In the genomic region with DNA sequence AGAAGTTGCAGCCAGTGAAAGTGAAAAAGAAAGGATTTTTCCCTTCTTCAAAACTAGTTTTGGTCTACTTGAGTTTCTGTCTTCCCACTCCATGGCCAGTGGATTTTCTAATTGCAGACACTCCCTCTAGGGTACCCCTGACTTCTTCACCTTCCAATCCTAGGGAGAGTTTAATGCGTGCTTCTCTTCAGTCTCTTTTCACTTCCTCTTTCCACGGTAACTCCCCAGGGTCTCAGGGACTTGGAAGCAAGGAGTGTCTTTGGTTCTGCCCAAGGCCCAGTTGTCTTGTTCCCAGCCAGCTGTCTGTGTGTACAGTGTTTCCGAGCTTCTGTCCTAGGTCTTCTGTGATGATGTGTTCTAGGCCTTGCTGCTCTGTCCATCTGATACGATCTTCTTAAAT, we compare ENCODE assay signal across 30 mouse cellular contexts. TPM values are rescaled to one million over a fixed set of nuclear protein-coding genes. Genes with fewer than 3 reads are reported as not detected.
DNase-seq lines count a peak whose midpoint lies in the region; ATAC-seq and TF ChIP-seq lines count a peak whose summit lies in the region.
"Had no signal": no experiment of that assay in that cellular context is flagged by ENCODE, and none has a peak within 500 bp of the region (broad histone marks: within the 10 kb centered on the region; RNA-seq: fewer than 3 reads in every experiment).

No protein-coding gene starts in this region.

- TF ChIP-seq EP300 in MEL (IDR thresholded peaks at IDR 0.05; ENCODE audit: low read depth in 1 of 2, low read length in 2 of 2): no peak

- DNase-seq in MEL (ENCODE audit: low read depth, low spot score): peak; percentile 73
- no peak for DNase-seq in thymus, postnatal 36 days
- DNase-seq in right cerebral cortex, postnatal 14 days: no peak
- no peak for DNase-seq in adrenal gland, adult 2 months
- DNase-seq in lung, adult 18-20 months: no peak
- DNase-seq: adrenal gland, postnatal 10 days; cerebellum, adult 11-12 months; cerebellum, adult 8-10 months; cerebellum, postnatal 10 days; cerebellum, postnatal 36 days; gastrocnemius, postnatal 36 days; heart, adult 11 months; heart, postnatal 10 days; heart, postnatal 36 days; kidney, adult 11 months had no signal

- peak; percentile 70 for ATAC-seq in common myeloid progenitor, adult 5-6 weeks (replicated peaks; ENCODE audit: low read depth, poor library complexity, severe bottlenecking)
- peak; percentile 74 for ATAC-seq in megakaryocyte progenitor cell, adult 5-6 weeks (replicated peaks; ENCODE audit: poor library complexity)
- ATAC-seq: activated CD4-positive, CD25-positive, alpha-beta regulatory T cell, adult 4 months; forebrain, embryonic 15.5 days; hindbrain, embryonic 16.5 days; intestine, embryonic 15.5 days had no signal

- TF ChIP-seq RAD21 in MEL (IDR thresholded peaks at IDR 0.05; ENCODE audit: low read depth, low read length): no peak

- H3K36me3 ChIP-seq in MEL (ENCODE audit: control insufficient read depth in 1 of 2, insufficient read depth in 2 of 2, low read length in 2 of 2): peaks cover 7 to 9% of the 10 kb centered on the region in 2 experiments

- TF ChIP-seq POLR2A in MEL (IDR thresholded peaks at IDR 0.05; ENCODE audit: control insufficient read depth in 1 of 2, insufficient read depth in 1 of 2, low read depth in 1 of 2, low read length in 2 of 2, poor library complexity in 1 of 2): no peak

- peaks cover 0 to 9% of the 10 kb centered on the region in 2 experiments; a peak in 3 of 4 replicates for H3K4me1 ChIP-seq in MEL (ENCODE audit: control insufficient read depth in 1 of 2, insufficient read depth in 2 of 2, low read length in 2 of 2)
- H3K4me1 ChIP-seq: embryonic facial prominence, embryonic 10.5 days; forebrain, embryonic 12.5 days; forebrain, embryonic 15.5 days; hindbrain, embryonic 10.5 days; intestine, embryonic 15.5 days had no signal

- H3K9ac ChIP-seq in MEL (ENCODE audit: control insufficient read depth, low read depth, low read length, poor library complexity, severe bottlenecking): no peak overlapping the region
- H3K9ac ChIP-seq: embryonic facial prominence, embryonic 13.5 days; forebrain, embryonic 12.5 days; forebrain, embryonic 15.5 days; heart, embryonic 12.5 days; heart, embryonic 15.5 days; hindbrain, embryonic 13.5 days; intestine, embryonic 15.5 days had no signal

- no peak overlapping the region for H3K4me3 ChIP-seq in MEL (ENCODE audit: control insufficient read depth in 1 of 2, insufficient read depth in 1 of 2, low read depth in 2 of 2, low read length in 2 of 2)
- H3K4me3 ChIP-seq: embryonic facial prominence, embryonic 10.5 days; embryonic facial prominence, embryonic 13.5 days; erythroblast, embryonic 14.5 days; forebrain, embryonic 12.5 days; forebrain, embryonic 15.5 days; heart, embryonic 12.5 days; heart, embryonic 15.5 days; hindbrain, embryonic 10.5 days; hindbrain, embryonic 13.5 days; intestine, embryonic 15.5 days had no signal

- H3K27ac ChIP-seq in MEL (ENCODE audit: control insufficient read depth, low read depth, low read length): no peak overlapping the region
- H3K27ac ChIP-seq: embryonic facial prominence, embryonic 10.5 days; embryonic facial prominence, embryonic 13.5 days; forebrain, embryonic 12.5 days; forebrain, embryonic 15.5 days; heart, embryonic 15.5 days; hindbrain, embryonic 10.5 days; hindbrain, embryonic 13.5 days; intestine, embryonic 15.5 days had no signal

- no peaks in the 10 kb centered on the region for H3K9me3 ChIP-seq in MEL (replicated peaks; ENCODE audit: insufficient read depth, low read length)
- H3K9me3 ChIP-seq: embryonic facial prominence, embryonic 10.5 days; embryonic facial prominence, embryonic 13.5 days; forebrain, embryonic 12.5 days; forebrain, embryonic 15.5 days; G1E; heart, embryonic 12.5 days; heart, embryonic 15.5 days; hindbrain, embryonic 10.5 days; hindbrain, embryonic 13.5 days; intestine, embryonic 15.5 days had no signal

- peaks cover 9% of the 10 kb centered on the region; the same call in 1 of the 2 replicates for H3K79me2 ChIP-seq in MEL (ENCODE audit: control insufficient read depth, insufficient read depth, low read length, poor library complexity)

- H3K27me3 ChIP-seq in MEL (ENCODE audit: control insufficient read depth in 1 of 2, insufficient read depth in 2 of 2, low read length in 2 of 2): no peaks in the 10 kb centered on the region
- H3K27me3 ChIP-seq: embryonic facial prominence, embryonic 13.5 days; forebrain, embryonic 12.5 days; forebrain, embryonic 15.5 days; heart, embryonic 12.5 days; heart, embryonic 15.5 days; hindbrain, embryonic 13.5 days; intestine, embryonic 15.5 days had no signal

- no peak for TF ChIP-seq CTCF in MEL (IDR thresholded peaks at IDR 0.05 in 2 of 3, conservative IDR thresholded peaks at IDR 0.05 in 1 of 3; ENCODE audit: control insufficient read depth in 1 of 3, insufficient read depth in 1 of 3, low read depth in 2 of 3, low read length in 3 of 3, poor library complexity in 1 of 3, severe bottlenecking in 1 of 3)

TF ChIP-seq in MEL, 35 proteins besides CTCF, POLR2A, EP300 and RAD21:
- TF ChIP-seq ZC3H11A (IDR thresholded peaks at IDR 0.05; ENCODE audit: low read depth, low read length) (no peak), GATA1 (IDR thresholded peaks at IDR 0.05; ENCODE audit: low read depth, low read length) (no peak), MAX (IDR thresholded peaks at IDR 0.05; ENCODE audit: low read length) (no peak), POLR2AphosphoS5 (IDR thresholded peaks at IDR 0.05; ENCODE audit: borderline replicate concordance, low read depth, low read length) (no peak), TAL1 (IDR thresholded peaks at IDR 0.05; ENCODE audit: low read length) (no peak), RCOR1 (IDR thresholded peaks at IDR 0.05; ENCODE audit: low read depth, low read length) (no peak), SMC3 (IDR thresholded peaks at IDR 0.05; ENCODE audit: low read depth, low read length) (no peak), MXI1 (IDR thresholded peaks at IDR 0.05; ENCODE audit: low read depth, low read length) (no peak), CHD2 (IDR thresholded peaks at IDR 0.05; ENCODE audit: low read length) (no peak), HCFC1 (IDR thresholded peaks at IDR 0.05; ENCODE audit: low read depth, low read length) (no peak), TBP (IDR thresholded peaks at IDR 0.05; ENCODE audit: low read depth, low read length) (no peak), MYC (IDR thresholded peaks at IDR 0.05; ENCODE audit: low read depth, low read length) (no peak), USF1 (IDR thresholded peaks at IDR 0.05; ENCODE audit: low read depth, low read length) (no peak), MAFK (IDR thresholded peaks at IDR 0.05; ENCODE audit: borderline replicate concordance, low read depth, low read length) (no peak), ZNF384 (IDR thresholded peaks at IDR 0.05; ENCODE audit: low read depth, low read length) (no peak)

RNA-seq across cellular contexts. Expression of a gene that starts 30.3 kb away (rescaled TPM):
- 62.9 and 89.9 TPM in 2 replicates for total RNA-seq in MEL (2012; rRNA removed)
- 10 to 100 TPM in 1 of 2 experiments, not detected in 1; 83.7 TPM for polyA plus RNA-seq in MEL (2012; ENCODE audit: insufficient read depth in 1 of 2, insufficient read length in 2 of 2, low read depth in 1 of 2, low replicate concordance in 2 of 2, missing spikeins in 1 of 2)
- 41.1 and 46.5 TPM in 2 replicates for total RNA-seq in common myeloid progenitor, adult 5-6 weeks (2017)
- 25.5 and 27.8 TPM in 2 replicates for total RNA-seq in megakaryocyte progenitor cell, adult 5-6 weeks (2015)
- total RNA-seq in megakaryocyte progenitor cell, adult 5-6 weeks (2017): 40.6 and 41.6 TPM in 2 replicates
- 10 to 100 TPM in 1 of 2 experiments, 1 to 10 TPM in 1; 4.8 to 18.6 TPM for total RNA-seq in adrenal gland, adult 2 months (2021)
- 8.7 and 11.3 TPM in 2 replicates for polyA plus RNA-seq in adrenal gland, adult 2 months (2012; rRNA removed)

RNA-seq across cellular contexts. Expression of a gene that starts 42.9 kb away (rescaled TPM):
- 25.9 and 28.7 TPM in 2 replicates for total RNA-seq in MEL (2012; rRNA removed)
- polyA plus RNA-seq in MEL (2012; ENCODE audit: insufficient read depth in 1 of 2, insufficient read length in 2 of 2, low read depth in 1 of 2, low replicate concordance in 2 of 2, missing spikeins in 1 of 2): 10 to 100 TPM in 1 of 2 experiments, not detected in 1; 45.3 TPM
- 46.1 and 46.8 TPM in 2 replicates for total RNA-seq in common myeloid progenitor, adult 5-6 weeks (2017)
- total RNA-seq in megakaryocyte progenitor cell, adult 5-6 weeks (2015): 41.2 and 44.9 TPM in 2 replicates
- total RNA-seq in megakaryocyte progenitor cell, adult 5-6 weeks (2017): 35.7 and 44.7 TPM in 2 replicates
- total RNA-seq in adrenal gland, adult 2 months (2021): 10 to 100 TPM; 24.5 to 29.4 TPM
- polyA plus RNA-seq in adrenal gland, adult 2 months (2012; rRNA removed): 11.7 and 12.6 TPM in 2 replicates
